Mouse (Mus musculus) skeletal muscle tissue, adult 2 months (tissue): ENCODE data around the gene Nap1l4.

Source experiments
- DNase-seq: peaks from one replicate; pipeline ENCODE4 v3.0.0-alpha.2; 2012; ENCODE audit warnings: low read depth, low spot score

Nap1l4 gene

DNA sequence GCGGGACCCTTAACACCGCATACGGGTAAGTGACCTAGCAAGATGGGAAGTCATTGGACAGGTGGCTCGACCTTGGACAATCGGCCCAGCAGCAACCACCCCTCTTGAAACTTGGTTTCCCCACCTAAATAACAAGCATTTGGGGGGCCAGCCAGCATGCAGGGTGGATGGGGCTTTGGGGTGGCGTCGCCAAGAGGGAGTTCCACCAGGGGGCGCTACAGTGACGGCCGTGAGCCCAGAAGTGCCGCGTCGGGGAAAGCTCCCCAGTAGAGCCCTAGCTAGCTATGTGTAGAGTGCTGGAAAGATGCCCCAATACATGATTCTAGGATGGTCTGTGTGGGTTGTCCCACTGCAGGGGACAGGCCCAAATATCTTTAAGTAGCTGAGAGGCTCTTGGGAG lies 68.4 kb downstream of the Nap1l4 start:
- DNase-seq: peak; percentile 36

DNA sequence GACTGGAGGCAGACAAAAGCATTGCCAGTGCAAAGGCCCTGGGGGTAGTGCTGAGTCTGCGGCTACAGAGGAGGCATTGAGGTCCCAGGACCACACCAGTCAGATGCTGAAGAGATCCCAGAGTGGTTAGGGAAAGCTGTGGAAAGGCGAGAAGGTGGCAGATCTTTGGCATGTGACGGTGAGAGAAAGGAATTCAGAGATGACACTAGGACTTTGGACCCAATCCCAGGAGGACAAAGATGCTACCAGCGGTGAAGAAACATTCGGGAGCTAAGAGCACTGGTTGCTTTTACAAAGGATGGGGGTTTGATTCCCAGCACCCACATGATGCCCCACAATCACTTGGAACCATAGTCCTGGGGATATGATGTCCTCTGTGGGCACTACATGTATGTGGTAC lies 71.1 kb downstream of the Nap1l4 start:
- DNase-seq: no peak

DNA sequence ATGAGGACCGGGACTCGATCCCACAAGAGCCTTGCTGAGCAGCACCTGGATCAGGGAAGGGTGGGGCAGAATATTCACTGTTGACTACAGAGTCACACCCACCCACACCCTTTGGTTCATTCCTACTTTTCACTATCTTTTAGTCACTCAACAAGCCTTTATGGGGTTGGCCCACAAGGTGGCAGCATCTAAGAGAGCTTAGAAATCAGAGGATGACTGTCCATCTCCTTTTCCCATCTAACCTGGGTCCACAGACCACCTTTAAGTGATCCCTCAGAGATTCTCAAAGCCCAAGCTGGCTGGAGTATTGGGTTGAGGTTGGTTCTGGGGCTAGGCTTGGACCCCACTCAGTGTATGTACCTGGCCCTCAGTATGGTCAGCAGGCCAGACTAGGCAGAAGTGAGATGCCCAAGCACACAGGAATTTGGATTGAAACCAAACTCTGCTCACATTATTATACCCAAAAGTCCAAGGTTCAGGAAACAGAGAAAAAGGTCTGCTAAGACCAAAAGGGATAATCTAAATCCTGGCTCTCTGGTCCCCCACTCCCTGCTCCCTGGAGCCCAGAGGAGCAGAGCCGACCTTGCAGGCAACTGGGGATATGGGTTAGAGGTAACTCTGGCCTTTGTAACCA lies 72.1 kb downstream of the Nap1l4 start:
- no peak for DNase-seq

DNA sequence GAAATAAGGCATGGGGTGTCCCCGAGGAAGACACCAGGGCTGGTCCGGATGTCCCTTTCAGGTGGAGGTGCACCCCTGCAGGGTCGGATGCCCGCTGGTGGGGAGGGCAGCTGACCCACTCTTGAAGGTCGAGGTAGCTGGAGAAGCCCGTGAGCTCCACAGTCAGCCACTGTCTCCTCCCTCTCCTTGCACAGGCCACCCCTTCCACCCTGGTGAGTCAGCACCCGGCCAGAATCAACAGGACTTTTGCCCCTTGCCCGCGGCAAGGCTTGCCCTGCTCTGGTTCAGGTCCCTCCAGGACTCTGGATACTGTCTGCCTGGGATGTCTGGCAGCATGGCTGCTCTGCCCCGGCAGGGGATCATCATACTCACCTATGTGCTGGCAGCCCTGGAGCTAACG lies 73.0 kb downstream of the Nap1l4 start:
- DNase-seq: no peak

DNA sequence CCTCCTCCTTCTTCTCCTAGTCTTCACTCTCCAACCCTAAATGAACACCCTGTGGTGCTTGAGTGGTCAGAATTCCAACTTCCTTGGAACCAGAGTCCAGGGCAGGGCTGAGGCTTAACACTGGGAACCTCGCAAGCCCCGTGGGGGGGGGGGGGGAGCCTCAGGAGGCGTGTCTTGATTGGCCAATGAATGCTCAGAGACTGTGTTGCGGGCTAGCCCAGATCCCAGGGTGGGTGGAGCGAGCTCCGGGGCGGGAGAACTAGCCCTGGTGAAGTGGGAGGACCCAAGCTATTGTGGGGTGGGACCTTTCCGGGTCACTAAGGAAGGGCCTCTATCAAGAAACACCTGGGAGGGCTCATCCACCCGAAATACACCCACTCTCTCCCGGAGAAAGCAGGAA lies 74.1 kb downstream of the Nap1l4 start:
- DNase-seq: no peak

DNA sequence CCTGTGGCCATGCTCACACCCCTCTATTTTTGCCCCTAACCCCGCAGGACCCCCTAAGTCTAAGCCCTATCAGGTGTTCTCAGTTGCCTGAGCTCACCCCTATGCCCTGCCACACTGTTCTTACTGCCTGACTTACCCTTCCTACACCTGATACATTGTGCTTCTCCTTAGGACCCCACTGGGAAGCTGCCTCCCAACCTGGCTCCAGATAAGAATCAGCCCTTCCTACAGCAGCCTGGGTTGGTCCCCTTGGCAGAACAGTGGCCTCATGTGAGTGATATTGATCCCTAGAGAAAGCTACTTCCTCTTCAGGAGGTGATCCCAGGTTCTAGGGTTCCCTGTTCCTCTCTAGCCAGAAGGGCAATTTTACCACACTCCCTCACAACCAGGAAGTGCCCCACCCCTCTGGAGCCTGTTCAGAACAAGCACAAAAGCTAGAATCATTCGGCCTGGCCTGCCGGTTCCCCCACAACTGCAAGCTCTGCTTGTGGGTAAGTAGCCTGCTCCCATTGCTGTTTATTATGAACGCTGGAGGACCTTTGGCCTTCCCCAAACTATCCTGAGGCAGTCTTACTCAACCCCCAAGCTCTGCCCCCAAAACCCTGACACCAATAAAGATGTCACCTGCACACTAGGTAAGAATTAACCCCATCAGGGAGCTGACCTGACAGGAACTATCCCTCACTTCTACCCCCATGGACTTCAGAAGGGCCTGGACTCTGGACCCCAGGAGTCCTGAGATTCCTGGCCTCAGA lies 75.4 kb downstream of the Nap1l4 start, which contains the start of gene Slc22a18:
Gene Slc22a18, plus strand, starts transcription at position 390 of the 755 bp plus-strand sequence.
- peak; percentile 25 for DNase-seq

DNA sequence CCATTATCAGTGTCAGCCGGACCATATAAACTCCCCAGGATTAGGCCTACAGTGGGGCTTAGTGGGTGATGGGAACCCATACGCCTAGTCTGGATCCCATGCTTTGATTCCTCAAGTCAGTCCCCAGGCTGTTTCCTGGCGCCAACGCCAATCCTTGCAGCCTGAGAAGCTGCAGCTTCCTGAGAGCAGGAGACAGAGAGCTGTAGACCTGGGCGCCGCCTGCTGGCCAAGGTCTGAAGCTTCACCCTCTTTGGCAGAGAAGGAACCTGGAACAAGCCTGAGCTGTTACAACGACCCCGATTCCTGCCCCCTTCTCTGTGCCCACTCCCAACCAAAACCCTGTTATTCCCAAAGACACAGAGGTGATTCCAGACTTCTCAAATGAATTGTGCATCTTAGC lies 79.0 kb downstream of the Nap1l4 start:
- DNase-seq: peak; percentile 43

DNA sequence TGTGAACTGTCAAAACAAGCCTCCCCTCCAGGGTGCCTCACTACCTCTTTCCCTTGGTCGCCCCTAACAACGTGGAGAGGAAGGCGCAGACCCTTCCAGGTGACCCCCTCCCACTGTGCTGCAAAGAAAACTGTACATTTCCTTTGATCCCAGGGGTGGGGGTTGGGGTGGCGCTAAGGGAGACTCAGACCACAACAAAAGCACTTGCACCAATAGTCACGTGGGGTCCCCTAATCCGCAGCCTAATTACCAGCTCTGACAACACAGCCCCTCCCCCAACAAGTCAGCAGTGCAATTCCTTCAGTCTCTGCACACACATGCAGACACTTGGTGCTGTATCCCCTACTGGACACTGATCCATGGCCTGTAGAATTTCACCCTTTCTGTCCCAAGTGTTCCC lies 81.2 kb downstream of the Nap1l4 start:
- no peak for DNase-seq

DNA sequence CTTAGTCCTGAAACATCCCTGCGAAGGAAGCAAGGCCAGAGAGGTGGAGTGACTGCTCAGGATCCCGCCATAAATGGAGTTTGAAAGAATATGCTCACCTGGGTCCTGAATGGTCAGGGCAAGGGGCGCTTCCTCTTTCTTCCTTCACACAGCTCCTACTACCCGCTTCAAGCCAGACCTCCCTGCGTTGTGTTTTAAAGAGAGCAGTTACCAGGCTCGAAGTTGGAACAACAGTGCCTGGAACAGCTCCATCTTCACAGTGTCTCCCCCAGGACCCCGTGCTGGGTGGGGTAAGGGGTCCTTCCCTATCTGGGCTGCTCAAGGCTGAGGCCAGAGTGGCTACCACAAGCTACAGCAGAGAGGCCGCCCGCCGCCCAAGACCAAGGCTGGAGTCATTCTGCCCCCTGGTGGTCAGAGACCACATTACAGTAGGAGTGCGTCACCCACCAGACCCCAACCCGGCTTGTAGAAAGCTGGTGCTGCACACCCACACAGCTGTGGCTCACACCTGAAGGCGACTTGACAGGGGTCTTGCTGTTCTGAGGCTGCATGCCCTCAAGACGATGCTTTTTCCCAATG lies 82.7 kb downstream of the Nap1l4 start:
- peak; percentile 51 for DNase-seq

DNA sequence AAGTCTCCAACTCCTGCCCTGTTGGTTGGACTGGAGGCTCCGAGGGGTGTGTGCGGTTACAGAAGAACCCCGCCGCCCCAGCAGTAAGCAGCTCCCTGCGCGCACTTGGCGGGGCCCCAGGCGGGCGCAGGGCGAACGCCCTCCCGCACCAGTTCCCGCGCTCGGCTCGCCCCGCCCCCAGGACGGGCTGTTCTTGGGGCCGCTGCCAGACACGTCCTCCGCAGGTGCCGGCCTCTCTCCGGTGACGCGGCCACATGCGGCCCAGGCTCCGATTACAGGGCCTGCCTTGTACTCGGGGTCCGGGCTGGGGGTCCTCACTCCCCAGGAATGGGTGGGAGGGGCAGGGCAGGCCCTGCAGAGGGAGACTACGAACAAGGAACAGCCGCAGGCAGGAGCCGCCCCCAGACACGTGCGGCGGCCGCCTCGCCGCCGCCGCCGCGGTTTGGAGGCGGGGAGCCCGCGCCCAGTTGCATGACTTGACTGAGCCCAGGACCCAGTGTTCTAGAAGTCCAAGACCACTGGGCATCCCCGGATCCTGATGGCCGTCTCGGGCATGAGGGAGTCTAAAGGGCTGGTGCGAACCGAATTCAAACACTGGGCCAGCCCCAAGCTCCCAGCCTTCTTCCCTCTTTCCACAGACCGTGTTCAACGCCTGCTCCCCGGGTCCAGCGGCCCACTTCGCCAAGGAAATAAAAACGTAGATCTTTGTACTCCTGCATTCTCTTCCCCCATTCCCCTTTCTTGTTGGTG lies 83.9 kb downstream of the Nap1l4 start:
- DNase-seq: no peak

DNA sequence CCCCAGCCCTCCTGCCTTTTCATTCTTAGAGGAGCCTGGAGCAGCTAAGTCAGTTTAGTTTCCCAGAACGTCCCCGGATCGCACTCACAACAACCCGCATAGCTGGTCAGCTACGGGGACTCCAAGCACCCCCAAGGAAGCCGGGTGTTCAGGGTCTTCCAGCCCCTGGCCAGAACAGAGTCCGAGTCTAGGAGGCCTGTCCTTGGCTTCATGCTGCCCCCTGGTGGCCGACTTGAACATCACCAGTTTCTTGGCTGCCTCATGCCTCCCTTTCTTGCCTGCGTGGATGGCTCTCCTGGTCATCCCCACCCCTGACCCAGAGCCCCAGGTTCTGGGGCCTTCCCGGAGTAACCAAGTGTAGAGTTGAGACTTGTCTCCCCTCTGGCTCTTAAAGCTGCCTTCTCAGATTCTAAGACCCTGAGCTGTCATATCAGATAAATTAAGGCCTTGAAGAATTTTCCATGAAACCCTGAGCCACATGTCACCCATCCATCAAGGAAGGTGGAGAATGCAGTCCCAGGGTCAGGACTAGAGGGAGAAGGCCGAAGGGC lies 85.0 kb downstream of the Nap1l4 start:
- peak; percentile 68 for DNase-seq
